In genomic region chr17:63235821-63236220, GRCm38 (mm10) we compare ENCODE assay signal across 11 mouse cellular contexts.
"Had no signal": no experiment of that assay in that cellular context is flagged by ENCODE, and none has a peak within 500 bp of the region (broad histone marks: within the 10 kb centered on the region; RNA-seq: fewer than 3 reads in every experiment).

No protein-coding gene starts in this region.

- H3K9ac ChIP-seq: liver, embryonic 15.5 days; lung, embryonic 15.5 days; midbrain, embryonic 13.5 days; neural tube, embryonic 12.5 days had no signal

- H3K27ac ChIP-seq: left cerebral cortex, adult 2 months; limb, embryonic 10.5 days; liver, embryonic 15.5 days; lung, embryonic 15.5 days; midbrain, embryonic 13.5 days; neural tube, embryonic 12.5 days; stomach, postnatal 0 days had no signal

- DNase-seq: kidney, adult 9 months; thymus, postnatal 4 days had no signal

- H3K4me3 ChIP-seq: left cerebral cortex, adult 2 months; limb, embryonic 10.5 days; liver, embryonic 15.5 days; lung, embryonic 15.5 days; midbrain, embryonic 13.5 days; neural tube, embryonic 12.5 days had no signal

- H3K36me3 ChIP-seq: limb, embryonic 10.5 days; liver, embryonic 15.5 days; lung, embryonic 15.5 days; midbrain, embryonic 13.5 days; neural tube, embryonic 12.5 days had no signal

- H3K9me3 ChIP-seq: limb, embryonic 10.5 days; liver, embryonic 15.5 days; lung, embryonic 15.5 days; midbrain, embryonic 13.5 days; neural tube, embryonic 12.5 days had no signal

- H3K27me3 ChIP-seq: liver, embryonic 15.5 days; lung, embryonic 15.5 days; midbrain, embryonic 13.5 days; neural tube, embryonic 12.5 days had no signal

- H3K4me2 ChIP-seq: liver, embryonic 11.5 days; liver, embryonic 15.5 days; lung, embryonic 15.5 days; midbrain, embryonic 13.5 days; neural tube, embryonic 12.5 days had no signal

- ATAC-seq: inflammation-experienced regulatory T-cells, adult 6 months; midbrain, embryonic 13.5 days had no signal

- H3K4me1 ChIP-seq: limb, embryonic 10.5 days; liver, embryonic 15.5 days; lung, embryonic 15.5 days; neural tube, embryonic 12.5 days had no signal
